Mouse (Mus musculus) myocyte (in vitro differentiated cells): ENCODE measurements at regions not wholly inside any gene's neighbourhood (a gene's known extent, or its start where the extent isn't known, plus 50 kb on each side); places are given as distances from the start of the nearest gene placed in this dataset.

ENCODE experiments used
- H3K27me3 ChIP-seq: one replicate; pipeline ENCODE4 v1.6.1; 2011; ENCODE audit not compliant: control insufficient read depth, insufficient read depth, insufficient read length
- H3K36me3 ChIP-seq: one replicate; pipeline ENCODE4 v1.6.1; 2011; ENCODE audit not compliant: control insufficient read depth, insufficient read depth
- H3K4me2 ChIP-seq: one replicate; pipeline ENCODE4 v1.6.1; 2011; ENCODE audit warnings: low read depth, control low read depth
- H3K4me3 ChIP-seq: one replicate; pipeline ENCODE4 v1.5.1; 2011; ENCODE audit warnings: mild to moderate bottlenecking, control low read depth, moderate library complexity
- H3K79me2 ChIP-seq: one replicate; pipeline ENCODE4 v1.6.1; 2011; ENCODE audit not compliant: control insufficient read depth, insufficient read depth
- H3ac ChIP-seq: one replicate; pipeline ENCODE4 v1.6.1; 2011; ENCODE audit not compliant: control insufficient read depth, insufficient read length
- CEBPB ChIP-seq: IDR thresholded peaks from 2 replicates; pipeline ENCODE4 v1.6.1; 2011; ENCODE audit warnings: mild to moderate bottlenecking, moderate library complexity; ENCODE audit not compliant: poor library complexity, insufficient read depth, severe bottlenecking
- E2F4 ChIP-seq: IDR thresholded peaks from one replicate; pipeline ENCODE4 v1.6.1; 2011; ENCODE audit warnings: mild to moderate bottlenecking, control low read depth, moderate library complexity; ENCODE audit not compliant: insufficient read depth
- MAX ChIP-seq: IDR thresholded peaks from one replicate; pipeline ENCODE4 v1.6.1; 2011; ENCODE audit warnings: low read depth, mild to moderate bottlenecking, control low read depth
- MYOD1 ChIP-seq, 3 experiments: IDR thresholded peaks; one replicate each; pipeline ENCODE4 v1.6.1; 2011; ENCODE audit warnings: control low read depth in 2 of 3, low read depth in 2 of 3, mild to moderate bottlenecking in 2 of 3, moderate library complexity in 1 of 3; ENCODE audit not compliant: insufficient read length in 2 of 3, control insufficient read depth in 1 of 3
- MYOG ChIP-seq, 3 experiments: IDR thresholded peaks; one replicate each; pipeline ENCODE4 v1.6.1; 2011; ENCODE audit warnings: control low read depth in 2 of 3, low read depth in 2 of 3, mild to moderate bottlenecking in 2 of 3; ENCODE audit not compliant: insufficient read length in 2 of 3, control insufficient read depth in 1 of 3, insufficient read depth in 1 of 3
- POLR2A ChIP-seq: IDR thresholded peaks from one replicate; pipeline ENCODE4 v1.6.1; 2011; ENCODE audit warnings: low read depth, mild to moderate bottlenecking, control low read depth, moderate library complexity; ENCODE audit not compliant: insufficient read length
- POLR2AphosphoS2 ChIP-seq: IDR thresholded peaks from one replicate; pipeline ENCODE4 v1.6.1; 2011; ENCODE audit warnings: low read depth, control low read depth; ENCODE audit not compliant: insufficient read length
- REST ChIP-seq: IDR thresholded peaks from one replicate; pipeline ENCODE4 v1.6.1; 2011; ENCODE audit warnings: mild to moderate bottlenecking, control low read depth, moderate library complexity; ENCODE audit not compliant: insufficient read depth, insufficient read length
- SRF ChIP-seq: IDR thresholded peaks from one replicate; pipeline ENCODE4 v1.6.1; 2011; ENCODE audit warnings: low read depth; ENCODE audit not compliant: control insufficient read depth, insufficient read length
- TCF12 ChIP-seq: IDR thresholded peaks from one replicate; pipeline ENCODE4 v1.6.1; 2011; ENCODE audit warnings: mild to moderate bottlenecking, control low read depth; ENCODE audit not compliant: poor library complexity, insufficient read depth, severe bottlenecking
- TCF3 ChIP-seq: IDR thresholded peaks from one replicate; pipeline ENCODE4 v1.6.1; 2011; ENCODE audit warnings: low read depth, control low read depth; ENCODE audit not compliant: insufficient read length
- USF1 ChIP-seq: IDR thresholded peaks from one replicate; pipeline ENCODE4 v1.6.1; 2011; ENCODE audit warnings: low read depth, mild to moderate bottlenecking, control low read depth, moderate library complexity

GRCm38 (mm10) chr3:143880813-143881212, 324.2 kb downstream of the Lmo4 start:
- Histone ChIP-seq H3K27me3 (no peaks in the 10 kb centered on the region), H3K4me3 (no peak overlapping the region)
- TF ChIP-seq POLR2AphosphoS2 (no peak), REST (no peak), MYOD1 (IDR thresholded peaks at IDR 0.05; ENCODE audit: control insufficient read depth in 1 of 3, insufficient read length in 2 of 3, low read depth in 2 of 3) (no peak), MYOG (IDR thresholded peaks at IDR 0.05; ENCODE audit: control insufficient read depth in 1 of 3, insufficient read depth in 1 of 3, insufficient read length in 2 of 3, low read depth in 2 of 3) (no peak), SRF (no peak)

DNA sequence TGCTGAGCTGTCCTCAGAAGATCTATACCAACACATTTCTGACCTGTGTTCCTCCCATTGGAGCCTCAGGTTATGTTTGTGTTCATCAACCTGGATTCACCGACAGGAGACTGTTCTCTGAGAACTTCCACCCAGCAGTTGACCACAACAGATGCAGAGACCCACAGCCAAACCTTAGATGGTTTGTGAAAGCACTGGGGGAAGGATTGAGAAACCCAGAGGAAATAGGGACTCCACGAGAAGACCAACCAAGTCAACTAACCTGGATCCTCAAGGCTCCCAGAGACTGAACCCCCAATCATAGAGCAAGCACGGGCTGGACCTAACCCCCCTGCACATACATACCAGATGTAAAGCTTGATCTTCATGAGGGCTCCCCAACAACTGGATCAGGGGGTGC, 331.1 kb downstream of the Lmo4 start:
- H3K36me3 ChIP-seq = no peaks in the 10 kb centered on the region
- TF ChIP-seq USF1 (no peak), POLR2A (no peak), REST (no peak), CEBPB (no peak), MYOD1 (IDR thresholded peaks at IDR 0.05; ENCODE audit: control insufficient read depth in 1 of 3, insufficient read length in 2 of 3, low read depth in 2 of 3) (no peak), MAX (no peak)
- no peak overlapping the region for H3K4me3 ChIP-seq
- H3ac ChIP-seq = no peak overlapping the region
- H3K27me3 ChIP-seq = no peaks in the 10 kb centered on the region
- no peaks in the 10 kb centered on the region for H3K79me2 ChIP-seq
- H3K4me2 ChIP-seq = no peak overlapping the region

More at GRCm38 (mm10) chr3:143880813-143881212, 324.2 kb downstream of the Lmo4 start:
- Histone ChIP-seq H3K36me3 (no peaks in the 10 kb centered on the region), H3K4me2 (no peak overlapping the region), H3ac (no peak overlapping the region), H3K79me2 (no peaks in the 10 kb centered on the region)

DNA sequence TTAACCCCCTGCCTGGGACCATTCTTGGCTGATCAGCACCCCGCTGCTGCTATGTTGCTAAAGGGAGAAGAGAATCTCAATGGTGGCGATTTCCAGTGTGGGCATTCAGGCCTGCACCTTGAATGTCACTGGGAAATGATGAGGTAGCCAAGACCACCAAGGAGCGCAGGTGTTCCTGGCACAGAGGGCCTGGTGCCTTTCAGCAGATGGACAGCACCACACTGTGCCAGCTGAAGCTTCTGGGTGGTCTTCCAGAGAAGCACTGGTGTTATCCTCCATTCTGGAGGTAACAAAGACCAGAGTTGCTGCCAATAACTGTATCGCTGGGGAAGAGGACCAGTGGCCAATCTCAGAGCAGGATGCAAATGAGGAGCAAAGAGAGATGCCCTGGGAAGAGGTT, 338.5 kb downstream of the Lmo4 start:
- no peak for TF ChIP-seq MYOD1 (IDR thresholded peaks at IDR 0.05; ENCODE audit: control insufficient read depth in 1 of 3, insufficient read length in 2 of 3, low read depth in 2 of 3)
- TF ChIP-seq REST = peak; percentile 21
- no peak for TF ChIP-seq MAX
- TF ChIP-seq USF1 = no peak
- no peak overlapping the region for H3K4me3 ChIP-seq
- no peaks in the 10 kb centered on the region for H3K36me3 ChIP-seq

GRCm38 (mm10) chr3:143865626-143866025, 339.4 kb downstream of the Lmo4 start:
- H3K79me2 ChIP-seq = no peaks in the 10 kb centered on the region
- H3K27me3 ChIP-seq = no peaks in the 10 kb centered on the region
- TF ChIP-seq USF1 (no peak), SRF (no peak), TCF12 (no peak), POLR2AphosphoS2 (no peak), MAX (no peak), TCF3 (no peak), E2F4 (no peak), MYOD1 (IDR thresholded peaks at IDR 0.05; ENCODE audit: control insufficient read depth in 1 of 3, insufficient read length in 2 of 3, low read depth in 2 of 3) (no peak), POLR2A (no peak)
- H3K4me3 ChIP-seq = no peak overlapping the region
- no peak overlapping the region for H3ac ChIP-seq
- no peak overlapping the region for H3K4me2 ChIP-seq
- H3K36me3 ChIP-seq = no peaks in the 10 kb centered on the region

More for the DNA sequence above, 338.5 kb downstream of the Lmo4 start:
- Histone ChIP-seq H3K4me2 (no peak overlapping the region), H3K27me3 (no peaks in the 10 kb centered on the region), H3ac (no peak overlapping the region), H3K79me2 (no peaks in the 10 kb centered on the region)

- TF ChIP-seq MYOD1 (IDR thresholded peaks at IDR 0.05; ENCODE audit: control insufficient read depth in 1 of 3, insufficient read length in 2 of 3, low read depth in 2 of 3) (no peak), POLR2A (no peak), SRF (no peak), TCF3 (no peak)
- no peak overlapping the region for H3K4me2 ChIP-seq
- no peaks in the 10 kb centered on the region for H3K36me3 ChIP-seq
- no peak overlapping the region for H3K4me3 ChIP-seq
- no peak overlapping the region for H3ac ChIP-seq
- no peaks in the 10 kb centered on the region for H3K79me2 ChIP-seq
- H3K27me3 ChIP-seq = no peaks in the 10 kb centered on the region
Measured at GRCm38 (mm10) chr3:143864490-143864889, 340.5 kb downstream of the Lmo4 start.

- no peaks in the 10 kb centered on the region for H3K36me3 ChIP-seq
- H3ac ChIP-seq = no peak overlapping the region
- no peak overlapping the region for H3K4me2 ChIP-seq
- no peaks in the 10 kb centered on the region for H3K79me2 ChIP-seq
- no peaks in the 10 kb centered on the region for H3K27me3 ChIP-seq
- H3K4me3 ChIP-seq = no peak overlapping the region
- no peak for TF ChIP-seq MYOG (IDR thresholded peaks at IDR 0.05; ENCODE audit: control insufficient read depth in 1 of 3, insufficient read depth in 1 of 3, insufficient read length in 2 of 3, low read depth in 2 of 3)
- TF ChIP-seq TCF12 = no peak
- no peak for TF ChIP-seq MAX
- no peak for TF ChIP-seq CEBPB
- no peak for TF ChIP-seq REST
- no peak for TF ChIP-seq POLR2A
- no peak for TF ChIP-seq TCF3
- TF ChIP-seq SRF = no peak
- no peak for TF ChIP-seq MYOD1 (IDR thresholded peaks at IDR 0.05; ENCODE audit: control insufficient read depth in 1 of 3, insufficient read length in 2 of 3, low read depth in 2 of 3)
- TF ChIP-seq E2F4 = no peak
- TF ChIP-seq POLR2AphosphoS2 = no peak
- TF ChIP-seq USF1 = no peak
Measured at GRCm38 (mm10) chr3:143862531-143862930, 342.5 kb downstream of the Lmo4 start.
